Comparison of ENCODE assay signal across 9 mouse cellular contexts in genomic region chr4:43040881-43041547, GRCm38 (mm10). TPM values are rescaled to one million over a fixed set of nuclear protein-coding genes. Genes with fewer than 3 reads are reported as not detected.
DNase-seq lines count a peak whose midpoint lies in the region; ATAC-seq lines count a peak whose summit lies in the region.
"Had no signal": no experiment of that assay in that cellular context is flagged by ENCODE, and none has a peak within 500 bp of the region (broad histone marks: within the 10 kb centered on the region; RNA-seq: fewer than 3 reads in every experiment).

No protein-coding gene starts in this region.

- peaks cover 38% of the 10 kb centered on the region for H3K4me1 ChIP-seq in heart, embryonic 16.5 days (ENCODE audit: control insufficient read depth, insufficient read depth, low read length)
- H3K4me1 ChIP-seq in hindbrain, embryonic 10.5 days (replicated peaks), result peaks cover 70% of the 10 kb centered on the region
- peaks cover 51% of the 10 kb centered on the region for H3K4me1 ChIP-seq in midbrain, embryonic 16.5 days (ENCODE audit: control insufficient read depth, insufficient read depth, low read length)

- H3K27me3 ChIP-seq in heart, embryonic 16.5 days (ENCODE audit: control insufficient read depth, insufficient read depth, low read length), result no peaks in the 10 kb centered on the region
- no peaks in the 10 kb centered on the region for H3K27me3 ChIP-seq in hindbrain, embryonic 10.5 days (ENCODE audit: insufficient read depth, poor library complexity, severe bottlenecking)
- H3K27me3 ChIP-seq in midbrain, embryonic 16.5 days (ENCODE audit: control insufficient read depth, insufficient read depth, low read depth, low read length), result no peaks in the 10 kb centered on the region
- H3K27me3 ChIP-seq: Patski had no signal

- intact Hi-C loops in heart, postnatal 36 days (cut with DNase I), result no loop called here

- no peak for DNase-seq in heart, postnatal 36 days
- peak; percentile 38 for DNase-seq in adipocyte (ENCODE audit: low spot score)
- DNase-seq in hindbrain, embryonic 10.5 days (ENCODE audit: low spot score), result no peak
- DNase-seq in layer of hippocampus, adult 8-10 months (ENCODE audit: low spot score in 2 of 2), result no peak
- no peak for DNase-seq in layer of hippocampus, postnatal 14 days (ENCODE audit: low spot score in 2 of 2)
- no peak for DNase-seq in thymus, postnatal 0 days (ENCODE audit: low spot score)

- 0 out of 2 replicates have a peak overlapping the region, but pooled peaks have one; percentile 9 for H3K27ac ChIP-seq in heart, embryonic 16.5 days (ENCODE audit: low read length)
- H3K27ac ChIP-seq in hindbrain, embryonic 10.5 days, result peak overlapping the region; percentile 77
- peak overlapping the region; percentile 45; the same call in 1 of the 2 replicates for H3K27ac ChIP-seq in midbrain, embryonic 16.5 days (ENCODE audit: low read length)

- H3K4me2 ChIP-seq in heart, embryonic 16.5 days (ENCODE audit: low read depth, low read length), result no peak overlapping the region
- H3K4me2 ChIP-seq in midbrain, embryonic 16.5 days (ENCODE audit: low read length), result peak overlapping the region; percentile 22

- H3K36me3 ChIP-seq in heart, embryonic 16.5 days (ENCODE audit: control insufficient read depth, insufficient read depth), result peaks cover 7% of the 10 kb centered on the region
- peaks cover 13% of the 10 kb centered on the region for H3K36me3 ChIP-seq in hindbrain, embryonic 10.5 days
- H3K36me3 ChIP-seq in midbrain, embryonic 16.5 days (ENCODE audit: control insufficient read depth, insufficient read depth, low read length), result peaks cover 4% of the 10 kb centered on the region

- WGBS in heart, embryonic 16.5 days, result 54% methylated on average over 9 of the region's 9 CpGs
- WGBS in hindbrain, embryonic 10.5 days, result 76% methylated on average over 9 of the region's 9 CpGs
- WGBS in midbrain, embryonic 16.5 days, result 62% methylated on average over 9 of the region's 9 CpGs

- no peaks in the 10 kb centered on the region for H3K9me3 ChIP-seq in heart, embryonic 16.5 days (replicated peaks; ENCODE audit: control insufficient read depth, low read length)
- H3K9me3 ChIP-seq in hindbrain, embryonic 10.5 days, result no peaks in the 10 kb centered on the region
- H3K9me3 ChIP-seq in midbrain, embryonic 16.5 days (replicated peaks; ENCODE audit: control insufficient read depth, low read length, poor library complexity, severe bottlenecking), result no peaks in the 10 kb centered on the region

- H3K4me3 ChIP-seq in heart, embryonic 16.5 days (ENCODE audit: low read length), result no peak overlapping the region
- H3K4me3 ChIP-seq in hindbrain, embryonic 10.5 days, result peak overlapping the region; percentile 74; the same call in 1 of the 2 replicates
- H3K4me3 ChIP-seq in midbrain, embryonic 16.5 days (ENCODE audit: low read depth, low read length), result no peak overlapping the region

- no peak overlapping the region for H3K9ac ChIP-seq in heart, embryonic 16.5 days (ENCODE audit: low read length)
- no peak overlapping the region for H3K9ac ChIP-seq in midbrain, embryonic 16.5 days (ENCODE audit: low read depth, low read length)

- no peak for ATAC-seq in heart, embryonic 16.5 days (replicated peaks; ENCODE audit: extremely low read depth, insufficient read depth, low FRiP score)
- ATAC-seq in midbrain, embryonic 16.5 days, result no peak

RNA-seq across cellular contexts. Expression of gene Fam214b, which starts 5.0 kb away (rescaled TPM):
- polyA plus RNA-seq in heart, embryonic 16.5 days (2015; fragmentation: Nextera tagmentation; extraction: Ambion mirVana), result 14.3 and 15.4 TPM in 2 replicates
- 10 to 100 TPM; 26.1 to 30.0 TPM for total RNA-seq in heart, postnatal 36 days (2021)
- polyA plus RNA-seq in hindbrain, embryonic 10.5 days (2016; fragmentation: Nextera tagmentation; extraction: Ambion mirVana), result 22.6 and 34.4 TPM in 2 replicates
- polyA plus RNA-seq in midbrain, embryonic 16.5 days (2015; fragmentation: Nextera tagmentation; extraction: Ambion mirVana), result 43.4 and 49.9 TPM in 2 replicates
- total RNA-seq in layer of hippocampus, adult 8-10 months (2022), result 10 to 100 TPM; 39.8 to 46.0 (median 42.9) TPM
- 10 to 100 TPM; 35.0 to 40.2 TPM for total RNA-seq in layer of hippocampus, postnatal 14 days (2021)
- polyA plus RNA-seq in thymus, postnatal 0 days (2015; fragmentation: Nextera tagmentation; extraction: Ambion mirVana), result 2.4 and 3.0 TPM in 2 replicates

RNA-seq across cellular contexts. Expression of gene Stoml2, which starts 9.5 kb away (rescaled TPM):
- 222 and 234 TPM in 2 replicates for polyA plus RNA-seq in heart, embryonic 16.5 days (2015; fragmentation: Nextera tagmentation; extraction: Ambion mirVana)
- 100 to 1,000 TPM; 108 to 115 TPM for total RNA-seq in heart, postnatal 36 days (2021)
- 404 and 440 TPM in 2 replicates for polyA plus RNA-seq in hindbrain, embryonic 10.5 days (2016; fragmentation: Nextera tagmentation; extraction: Ambion mirVana)
- polyA plus RNA-seq in midbrain, embryonic 16.5 days (2015; fragmentation: Nextera tagmentation; extraction: Ambion mirVana), result 211 and 234 TPM in 2 replicates
- 100 to 1,000 TPM in 2 of 4 experiments, 10 to 100 TPM in 2; 97.9 to 106 (median 100) TPM for total RNA-seq in layer of hippocampus, adult 8-10 months (2022)
- total RNA-seq in layer of hippocampus, postnatal 14 days (2021), result 100 to 1,000 TPM; 102 to 103 TPM
- 207 and 226 TPM in 2 replicates for polyA plus RNA-seq in thymus, postnatal 0 days (2015; fragmentation: Nextera tagmentation; extraction: Ambion mirVana)

RNA-seq across cellular contexts. Expression of gene Pigo, which starts 15.4 kb away (rescaled TPM):
- polyA plus RNA-seq in heart, embryonic 16.5 days (2015; fragmentation: Nextera tagmentation; extraction: Ambion mirVana), result 15.8 and 17.8 TPM in 2 replicates
- 10 to 100 TPM; 20.1 to 23.2 TPM for total RNA-seq in heart, postnatal 36 days (2021)
- polyA plus RNA-seq in hindbrain, embryonic 10.5 days (2016; fragmentation: Nextera tagmentation; extraction: Ambion mirVana), result 20.3 and 23.2 TPM in 2 replicates
- polyA plus RNA-seq in midbrain, embryonic 16.5 days (2015; fragmentation: Nextera tagmentation; extraction: Ambion mirVana), result 29.0 and 32.0 TPM in 2 replicates
- 10 to 100 TPM; 24.1 to 37.2 (median 28.9) TPM for total RNA-seq in layer of hippocampus, adult 8-10 months (2022)
- total RNA-seq in layer of hippocampus, postnatal 14 days (2021), result 10 to 100 TPM; 29.1 to 32.0 TPM
- 17.0 and 18.3 TPM in 2 replicates for polyA plus RNA-seq in thymus, postnatal 0 days (2015; fragmentation: Nextera tagmentation; extraction: Ambion mirVana)

RNA-seq across cellular contexts. Expression of gene Unc13b, which starts 17.7 kb away (rescaled TPM):
- 9.1 and 11.3 TPM in 2 replicates for polyA plus RNA-seq in heart, embryonic 16.5 days (2015; fragmentation: Nextera tagmentation; extraction: Ambion mirVana)
- total RNA-seq in heart, postnatal 36 days (2021), result 10 to 100 TPM; 12.9 to 13.5 TPM
- polyA plus RNA-seq in hindbrain, embryonic 10.5 days (2016; fragmentation: Nextera tagmentation; extraction: Ambion mirVana), result 12.8 and 14.8 TPM in 2 replicates
- polyA plus RNA-seq in midbrain, embryonic 16.5 days (2015; fragmentation: Nextera tagmentation; extraction: Ambion mirVana), result 19.5 and 20.8 TPM in 2 replicates
- total RNA-seq in layer of hippocampus, adult 8-10 months (2022), result 10 to 100 TPM; 38.3 to 56.8 (median 44.9) TPM
- 10 to 100 TPM; 48.4 to 53.3 TPM for total RNA-seq in layer of hippocampus, postnatal 14 days (2021)
- polyA plus RNA-seq in thymus, postnatal 0 days (2015; fragmentation: Nextera tagmentation; extraction: Ambion mirVana), result 0.15 and 0.29 TPM in 2 replicates

RNA-seq across cellular contexts. Expression of gene Fancg, which starts 30.7 kb away (rescaled TPM):
- polyA plus RNA-seq in heart, embryonic 16.5 days (2015; fragmentation: Nextera tagmentation; extraction: Ambion mirVana), result 12.9 and 13.0 TPM in 2 replicates
- 1 to 10 TPM; 2.6 to 3.2 TPM for total RNA-seq in heart, postnatal 36 days (2021)
- 23.2 and 25.5 TPM in 2 replicates for polyA plus RNA-seq in hindbrain, embryonic 10.5 days (2016; fragmentation: Nextera tagmentation; extraction: Ambion mirVana)
- polyA plus RNA-seq in midbrain, embryonic 16.5 days (2015; fragmentation: Nextera tagmentation; extraction: Ambion mirVana), result 26.9 and 30.0 TPM in 2 replicates
- 10 to 100 TPM; 14.0 to 17.1 (median 15.5) TPM for total RNA-seq in layer of hippocampus, adult 8-10 months (2022)
- 10 to 100 TPM in 1 of 2 experiments, 1 to 10 TPM in 1; 9.9 to 11.6 TPM for total RNA-seq in layer of hippocampus, postnatal 14 days (2021)
- 20.1 and 23.9 TPM in 2 replicates for polyA plus RNA-seq in thymus, postnatal 0 days (2015; fragmentation: Nextera tagmentation; extraction: Ambion mirVana)

Comparison
In these comparisons a context has a peak if more than half of its experiments do, and no peak if none do; other contexts are left out.
1. H3K27ac ChIP-seq: peak in every context shown above with its lines; median percentile 77 in hindbrain, embryonic 10.5 days; 45 in midbrain, embryonic 16.5 days; 9 in heart, embryonic 16.5 days.